Mouse (Mus musculus) forebrain, embryonic 11.5 days (tissue): ENCODE data around the gene Slc39a11. TPM values are rescaled to one million over a fixed set of nuclear protein-coding genes. Genes with fewer than 3 reads are reported as not detected.

ENCODE experiments used
- ATAC-seq: fragments of 200-750 bp; cut with Nextera tagmentation; replicated peaks from 2 replicates; pipeline ENCODE4 v1.8.0; 2017; ENCODE audit warnings: moderate TSS enrichment; ENCODE audit not compliant: low FRiP score
- DNase-seq: peaks from one replicate; pipeline ENCODE4 v3.0.0-alpha.2; 2017; ENCODE audit warnings: low spot score
- H3K27ac ChIP-seq: fragments of 300-500 bp; sonication (generic); 2 replicates; pipeline ENCODE4 v1.5.1; 2014; ENCODE audit warnings: low read depth, low read length
- H3K27me3 ChIP-seq: fragments of 300-500 bp; sonication (generic); 2 replicates; pipeline ENCODE4 v1.6.1; 2014; ENCODE audit warnings: mild to moderate bottlenecking, low read length, mixed read lengths; ENCODE audit not compliant: control insufficient read depth, insufficient read depth
- H3K36me3 ChIP-seq: fragments of 300-500 bp; sonication (generic); 2 replicates; pipeline ENCODE4 v1.6.1; 2014; ENCODE audit warnings: mild to moderate bottlenecking, low read length, moderate library complexity, mixed read lengths; ENCODE audit not compliant: control insufficient read depth, insufficient read depth
- H3K4me1 ChIP-seq: fragments of 300-500 bp; sonication (generic); replicated peaks from 2 replicates; pipeline ENCODE4 v1.6.1; 2014; ENCODE audit warnings: low read length, mixed read lengths; ENCODE audit not compliant: control insufficient read depth, insufficient read depth
- H3K4me2 ChIP-seq: fragments of 300-500 bp; sonication (generic); 2 replicates; pipeline ENCODE4 v1.6.1; 2014; ENCODE audit warnings: low read depth, mild to moderate bottlenecking, low read length, moderate library complexity, mixed read lengths; ENCODE audit not compliant: severe bottlenecking
- H3K4me3 ChIP-seq: fragments of 300-500 bp; sonication (generic); 2 replicates; pipeline ENCODE4 v1.5.1; 2014; ENCODE audit warnings: low read depth, low read length
- H3K9ac ChIP-seq: fragments of 300-500 bp; sonication (generic); 2 replicates; pipeline ENCODE4 v1.6.1; 2014; ENCODE audit warnings: low read length
- H3K9me3 ChIP-seq: fragments of 300-500 bp; sonication (generic); 2 replicates; pipeline ENCODE4 v1.6.1; 2016; ENCODE audit warnings: low read length, mixed read lengths; ENCODE audit not compliant: control insufficient read depth
- WGBS: fragments of 180-500 bp; shearing (Covaris S2); extraction: QIAGEN DNeasy Blood & Tissue Kit; methylation state at CpG from one replicate; pipeline ENCODE4 v1.1.7; 2014; 5-methylcytosine and 5-hydroxymethylcytosine counted together
- polyA plus RNA-seq: library from polyadenylated mRNA; unstranded; fragments of >200 nt; fragmentation: Nextera tagmentation; extraction: Ambion mirVana; gene quantifications from 2 replicates; pipeline ENCODE4 v1.2.1, GENCODE M21; 2014

Slc39a11 gene
- polyA plus RNA-seq, 1 experiment from 2014 or later, result 20.6 TPM

- Histone ChIP-seq H3K36me3 (no peaks in the 10 kb centered on the region), H3K9ac (no peak overlapping the region), H3K9me3 (no peaks in the 10 kb centered on the region), H3K27me3 (no peaks in the 10 kb centered on the region), H3K27ac (no peak overlapping the region), H3K4me1 (peaks cover 8% of the 10 kb centered on the region), H3K4me2 (no peak overlapping the region), H3K4me3 (no peak overlapping the region)
- ATAC-seq (no peak), DNase-seq (no peak)
- 82% methylated on average over 17 of the region's 17 CpGs for WGBS
These were observed 179.7 kb downstream of the Slc39a11 start for GRCm38 (mm10) chr11:113469919-113470785.

GRCm38 (mm10) chr11:113468016-113468415 is 181.9 kb downstream of the Slc39a11 start:
- no peak overlapping the region for H3K4me3 ChIP-seq
- no peak overlapping the region for H3K9ac ChIP-seq
- 27% methylated on average over 10 of the region's 10 CpGs for WGBS
- peak overlapping the region; percentile 71 for H3K27ac ChIP-seq
- H3K4me1 ChIP-seq, result peaks cover 8% of the 10 kb centered on the region
- H3K4me2 ChIP-seq, result 0 out of 2 replicates have a peak overlapping the region, but pooled peaks have one; percentile 9
- DNase-seq (peak; percentile 67), ATAC-seq (peak; percentile 71)
- H3K9me3 ChIP-seq, result no peaks in the 10 kb centered on the region
- no peaks in the 10 kb centered on the region for H3K36me3 ChIP-seq
- H3K27me3 ChIP-seq, result no peaks in the 10 kb centered on the region

DNA sequence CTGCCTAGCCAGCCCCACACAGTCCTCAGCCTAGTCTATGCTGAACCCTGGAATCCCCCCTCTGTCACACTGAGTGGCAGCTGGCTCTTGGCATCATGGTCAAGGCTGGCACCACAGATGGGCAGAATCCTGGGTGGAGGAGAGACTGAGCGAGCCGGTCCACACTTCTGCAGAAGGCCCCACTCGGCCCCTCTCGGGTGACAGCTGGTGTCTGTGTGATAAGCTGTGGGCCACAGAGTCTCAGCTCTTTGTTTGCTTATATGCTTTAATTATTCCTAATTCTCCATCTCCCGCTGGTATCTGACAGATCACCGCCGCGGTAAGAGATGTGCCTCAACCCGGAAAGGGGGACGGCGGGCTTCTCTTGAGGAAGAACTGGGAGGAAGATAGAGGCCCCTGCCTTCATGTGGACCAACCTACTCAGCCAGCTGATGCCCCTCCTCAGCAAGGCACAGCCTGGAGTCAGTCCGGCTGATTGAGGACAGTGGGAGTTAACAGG is 182.5 kb downstream of the Slc39a11 start:
- Histone ChIP-seq H3K9me3 (no peaks in the 10 kb centered on the region), H3K27ac (peak overlapping the region; percentile 71), H3K36me3 (no peaks in the 10 kb centered on the region), H3K9ac (no peak overlapping the region), H3K4me1 (peaks cover 8% of the 10 kb centered on the region), H3K4me2 (no peak overlapping the region), H3K27me3 (no peaks in the 10 kb centered on the region), H3K4me3 (no peak overlapping the region)
- 69% methylated on average over 12 of the region's 12 CpGs for WGBS
- ATAC-seq (peak; percentile 56), DNase-seq (peak; percentile 58)

- no peak overlapping the region for H3K4me2 ChIP-seq
- DNase-seq, result no peak
These were observed 189.8 kb downstream of the Slc39a11 start for GRCm38 (mm10) chr11:113460118-113460517.

DNA sequence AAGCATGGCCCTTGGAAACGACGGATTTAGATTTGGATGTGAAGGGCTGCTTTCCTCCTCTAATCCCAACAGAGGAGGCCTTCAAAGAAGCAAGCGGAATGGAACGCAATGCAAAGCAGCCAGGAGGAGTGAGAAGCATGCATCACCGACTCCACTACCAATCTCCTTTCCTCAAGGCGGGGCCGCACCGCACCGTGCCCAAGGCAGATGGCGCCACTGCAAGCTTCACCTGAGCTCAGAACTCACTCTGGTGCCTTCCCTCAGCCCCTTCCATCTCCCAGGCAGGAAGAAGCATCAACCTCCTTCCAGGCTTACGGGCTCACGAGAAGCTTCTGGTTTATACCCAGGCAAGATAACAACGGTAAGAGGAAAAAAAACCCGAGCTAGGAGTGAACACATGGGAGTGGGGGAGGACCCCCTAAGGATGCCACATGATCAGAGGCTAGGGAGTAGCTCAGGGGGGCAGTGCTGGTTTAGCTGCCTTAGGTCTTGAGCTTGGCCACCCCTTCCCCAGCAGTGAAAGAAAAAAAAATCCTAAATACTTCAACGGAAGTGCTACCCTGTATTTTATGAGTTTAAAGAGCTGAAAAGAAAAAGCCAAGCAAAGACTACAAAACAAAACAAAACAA is 191.2 kb downstream of the Slc39a11 start:
- peaks cover 3% of the 10 kb centered on the region; the same call in 1 of the 2 replicates for H3K9me3 ChIP-seq
- ATAC-seq (no peak), DNase-seq (no peak)
- 73% methylated on average over 15 of the region's 15 CpGs for WGBS
- H3K27ac ChIP-seq, result no peak overlapping the region
- no peak overlapping the region for H3K9ac ChIP-seq
- no peak overlapping the region for H3K4me3 ChIP-seq
- H3K27me3 ChIP-seq, result no peaks in the 10 kb centered on the region
- no peaks in the 10 kb centered on the region for H3K36me3 ChIP-seq
- no peaks in the 10 kb centered on the region for H3K4me1 ChIP-seq
- H3K4me2 ChIP-seq, result no peak overlapping the region

More at GRCm38 (mm10) chr11:113460118-113460517, 189.8 kb downstream of the Slc39a11 start:
- peaks cover 3% of the 10 kb centered on the region; the same call in 1 of the 2 replicates for H3K9me3 ChIP-seq
- H3K36me3 ChIP-seq, result no peaks in the 10 kb centered on the region
- 88% methylated on average over 2 of the region's 2 CpGs for WGBS
- ATAC-seq, result no peak
- no peaks in the 10 kb centered on the region for H3K27me3 ChIP-seq
- no peak overlapping the region for H3K27ac ChIP-seq
- H3K9ac ChIP-seq, result no peak overlapping the region
- H3K4me1 ChIP-seq, result no peaks in the 10 kb centered on the region
- no peak overlapping the region for H3K4me3 ChIP-seq

DNA sequence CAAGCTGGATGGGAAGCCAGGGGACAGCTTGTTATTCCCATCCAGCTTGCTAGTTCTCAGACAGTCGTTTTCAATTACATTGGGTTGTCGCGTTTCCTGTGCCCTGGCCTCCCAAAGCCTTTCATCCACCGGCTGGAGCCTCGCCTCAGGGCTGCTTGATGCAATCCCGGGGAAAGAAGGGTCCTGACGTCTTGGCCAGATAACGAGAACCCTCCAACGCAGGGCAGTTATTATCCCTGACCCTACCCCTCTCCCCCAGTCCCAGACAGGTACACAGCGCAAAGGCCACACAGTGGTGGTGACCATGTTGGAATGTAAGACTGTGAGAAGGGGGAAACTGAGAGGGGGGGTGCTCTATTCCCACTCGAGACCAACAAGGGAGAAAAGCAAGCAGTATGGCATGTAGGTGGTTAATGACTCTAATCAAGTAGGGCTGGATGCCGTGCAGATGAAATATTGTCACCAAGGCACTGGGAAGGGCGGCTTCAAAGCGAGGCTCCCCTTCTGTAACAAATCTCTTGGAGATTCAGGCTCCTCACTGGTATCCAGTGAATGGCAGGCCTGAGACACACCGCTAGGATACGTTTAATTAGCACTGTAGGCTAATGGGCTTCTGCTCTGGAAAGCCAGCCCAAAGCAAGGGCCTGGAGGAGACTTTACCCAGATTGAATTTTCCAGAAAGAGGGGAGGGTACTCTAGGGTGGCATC is 196.9 kb downstream of the Slc39a11 start:
- Histone ChIP-seq H3K9ac (no peak overlapping the region), H3K36me3 (no peaks in the 10 kb centered on the region), H3K9me3 (peaks cover 3% of the 10 kb centered on the region; the same call in 1 of the 2 replicates), H3K27me3 (no peaks in the 10 kb centered on the region), H3K4me1 (peaks cover 8% of the 10 kb centered on the region; the same call in 1 of the 2 replicates), H3K27ac (no peak overlapping the region), H3K4me3 (no peak overlapping the region), H3K4me2 (no peak overlapping the region)
- 41% methylated on average over 16 of the region's 16 CpGs for WGBS
- ATAC-seq (no peak; the same call in 1 of the 2 replicates), DNase-seq (peak; percentile 67)

DNA sequence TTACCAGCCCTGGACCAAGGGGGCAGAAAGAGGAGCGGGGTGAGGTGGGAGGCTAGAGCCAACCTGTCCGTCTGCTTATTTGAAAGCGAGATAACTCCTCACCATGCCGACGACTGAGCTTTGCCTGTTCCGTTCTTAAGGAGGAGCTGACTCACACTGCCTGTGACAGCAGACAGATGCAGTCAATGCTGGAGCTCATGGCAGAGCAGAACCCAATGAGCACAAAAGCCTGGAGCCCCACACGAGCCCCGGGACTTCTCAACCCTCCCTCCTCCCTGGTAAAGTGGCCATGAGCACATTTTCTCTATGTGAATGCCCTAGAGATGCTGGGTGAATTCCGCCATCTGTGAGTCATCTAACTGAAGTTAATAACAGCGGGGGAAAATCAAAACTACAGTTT is 198.6 kb downstream of the Slc39a11 start:
- no peaks in the 10 kb centered on the region for H3K36me3 ChIP-seq
- WGBS, result 81% methylated on average over 10 of the region's 10 CpGs
- H3K27ac ChIP-seq, result no peak overlapping the region
- DNase-seq (no peak), ATAC-seq (no peak)
- no peaks in the 10 kb centered on the region for H3K27me3 ChIP-seq
- H3K4me1 ChIP-seq, result peaks cover 8% of the 10 kb centered on the region; the same call in 1 of the 2 replicates
- no peak overlapping the region for H3K9ac ChIP-seq
- no peak overlapping the region for H3K4me3 ChIP-seq
- H3K9me3 ChIP-seq, result no peaks in the 10 kb centered on the region
- H3K4me2 ChIP-seq, result no peak overlapping the region

DNA sequence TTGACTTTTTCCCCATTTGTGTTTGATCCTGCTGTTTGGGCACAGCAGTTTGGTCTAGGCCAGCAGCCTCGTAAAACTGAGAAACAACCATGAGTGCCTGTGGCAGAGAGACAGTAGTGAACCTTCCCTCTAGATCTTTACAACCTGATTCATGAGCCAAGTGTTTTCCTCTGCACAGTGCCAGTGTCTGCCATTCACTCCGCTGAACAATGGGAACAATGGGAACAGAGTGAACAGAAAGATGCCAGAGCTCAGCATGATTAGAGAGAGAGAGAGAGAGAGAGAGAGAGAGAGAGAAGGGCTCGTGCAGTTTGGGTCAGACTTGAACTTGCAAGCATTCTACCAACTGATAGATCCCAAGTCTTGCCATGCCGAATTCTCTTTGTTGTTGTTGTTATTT is 199.2 kb downstream of the Slc39a11 start:
- H3K9ac ChIP-seq, result no peak overlapping the region
- H3K4me2 ChIP-seq, result no peak overlapping the region
- no peaks in the 10 kb centered on the region for H3K36me3 ChIP-seq
- DNase-seq (no peak), ATAC-seq (no peak)
- H3K27ac ChIP-seq, result no peak overlapping the region
- peaks cover 8% of the 10 kb centered on the region; the same call in 1 of the 2 replicates for H3K4me1 ChIP-seq
- no peak overlapping the region for H3K4me3 ChIP-seq
- H3K27me3 ChIP-seq, result no peaks in the 10 kb centered on the region
- no peaks in the 10 kb centered on the region for H3K9me3 ChIP-seq
- 66% methylated on average over 4 of the region's 4 CpGs for WGBS
